Mouse (Mus musculus) cortical plate, adult 2 months (tissue): ENCODE results near the gene Cutc. TPM values are rescaled to one million over a fixed set of nuclear protein-coding genes. Genes with fewer than 3 reads are reported as not detected.

Experiments used
- H3K27ac ChIP-seq: fragments of 200-500 bp; 2 replicates; pipeline ENCODE4 v1.5.1; 2012; ENCODE audit warnings: low read length, control low read depth, inconsistent platforms; ENCODE audit not compliant: insufficient read depth
- H3K4me1 ChIP-seq: fragments of 200-500 bp; 2 replicates; pipeline ENCODE4 v1.6.1; 2011; ENCODE audit warnings: low read length; ENCODE audit not compliant: control insufficient read depth, insufficient read depth
- H3K4me3 ChIP-seq: fragments of 200-500 bp; 2 replicates; pipeline ENCODE4 v1.5.1; 2011; ENCODE audit warnings: mild to moderate bottlenecking, low read length, control low read depth; ENCODE audit not compliant: insufficient read depth
- CTCF ChIP-seq: fragments of 200-500 bp; IDR thresholded peaks from 2 replicates; pipeline ENCODE4 v1.5.1; 2011; ENCODE audit warnings: mild to moderate bottlenecking, control low read depth, low read length; ENCODE audit not compliant: insufficient read depth; ENCODE audit errors: extremely low read depth
- POLR2A ChIP-seq: fragments of 200-500 bp; IDR thresholded peaks from 2 replicates; pipeline ENCODE4 v1.6.1; 2011; ENCODE audit warnings: mild to moderate bottlenecking, low read length, control low read depth; ENCODE audit not compliant: insufficient read depth; ENCODE audit errors: extremely low read depth
- polyA plus RNA-seq: library from polyadenylated mRNA; depleted of rRNA; stranded (reverse); fragments of >200 nt; gene quantifications from 2 replicates; pipeline ENCODE4 v1.2.3, GENCODE M21; 2012; rRNA removed

Cutc gene
- polyA plus RNA-seq: 8.3 and 9.5 TPM in 2 replicates

GRCm38 (mm10) chr19:43752489-43753225 lies at the start of gene Cutc, which contains the start of gene Cox15:
Gene Cutc (plus strand): TSS chr19:43752996.
Gene Cox15 (minus strand): TSS chr19:43753000.
- no peak for TF ChIP-seq CTCF
- peak; percentile 90 for TF ChIP-seq POLR2A
- peaks cover 4% of the 10 kb centered on the region for H3K4me1 ChIP-seq
- peak within 1 kb of the TSS; percentile 50 for H3K4me3 ChIP-seq
- peak within 1 kb of the TSS; percentile 84 for H3K27ac ChIP-seq

DNA sequence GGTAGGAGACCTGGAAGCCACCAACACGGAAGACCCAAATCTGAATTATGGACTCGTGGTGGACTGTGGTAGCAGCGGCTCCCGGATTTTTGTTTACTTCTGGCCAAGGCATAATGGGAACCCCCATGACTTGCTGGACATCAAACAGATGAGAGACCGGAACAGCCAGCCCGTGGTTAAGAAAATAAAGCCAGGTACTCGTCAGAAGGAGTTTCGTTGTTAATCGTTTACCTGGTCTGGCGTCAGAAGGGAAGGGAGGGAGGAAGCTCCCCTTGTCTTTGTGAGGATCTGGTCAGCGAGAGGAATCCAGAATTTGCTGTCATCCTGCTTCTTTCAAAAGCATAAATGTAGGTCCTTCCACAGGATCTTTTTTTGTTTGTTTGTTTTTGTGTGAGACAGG lies 48.6 kb upstream of the Cutc start:
- no peak for TF ChIP-seq CTCF
- no peak for TF ChIP-seq POLR2A
- no peak overlapping the region for H3K4me3 ChIP-seq
- no peak overlapping the region for H3K27ac ChIP-seq
- peaks cover 4% of the 10 kb centered on the region; the same call in 1 of the 2 replicates for H3K4me1 ChIP-seq

- no peak overlapping the region for H3K4me3 ChIP-seq
- TF ChIP-seq POLR2A (no peak), CTCF (no peak)
- peaks cover 2% of the 10 kb centered on the region; the same call in 1 of the 2 replicates for H3K4me1 ChIP-seq
- H3K27ac ChIP-seq: no peak overlapping the region
These were observed 47.9 kb upstream of the Cutc start for GRCm38 (mm10) chr19:43704787-43705497.

DNA sequence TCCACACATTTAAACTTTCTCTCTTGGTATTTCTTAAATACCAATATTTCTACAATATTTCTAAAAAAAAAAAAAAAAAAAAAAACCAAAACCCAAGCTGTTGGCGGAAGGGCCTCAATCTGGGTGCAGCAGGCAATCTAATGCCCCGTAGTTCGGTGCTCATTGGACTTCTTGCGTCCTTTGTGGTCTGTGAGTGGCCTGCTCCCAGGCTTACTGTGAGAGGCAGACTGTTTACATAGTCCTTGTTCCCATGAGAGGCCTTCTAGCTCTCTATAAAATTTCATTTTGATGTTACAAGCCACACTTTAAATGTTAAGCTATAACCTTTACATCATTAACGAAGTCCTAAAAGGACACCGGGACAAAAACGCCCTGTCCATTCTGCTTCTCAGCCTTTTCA lies 44.6 kb upstream of the Cutc start:
- TF ChIP-seq CTCF (no peak), POLR2A (no peak)
- Histone ChIP-seq H3K4me3 (no peak overlapping the region), H3K27ac (no peak overlapping the region), H3K4me1 (no peaks in the 10 kb centered on the region)

GRCm38 (mm10) chr19:43709317-43709716 lies 43.5 kb upstream of the Cutc start:
- no peak for TF ChIP-seq CTCF
- TF ChIP-seq POLR2A: no peak
- no peak overlapping the region for H3K4me3 ChIP-seq
- H3K27ac ChIP-seq: no peak overlapping the region
- H3K4me1 ChIP-seq: no peaks in the 10 kb centered on the region

DNA sequence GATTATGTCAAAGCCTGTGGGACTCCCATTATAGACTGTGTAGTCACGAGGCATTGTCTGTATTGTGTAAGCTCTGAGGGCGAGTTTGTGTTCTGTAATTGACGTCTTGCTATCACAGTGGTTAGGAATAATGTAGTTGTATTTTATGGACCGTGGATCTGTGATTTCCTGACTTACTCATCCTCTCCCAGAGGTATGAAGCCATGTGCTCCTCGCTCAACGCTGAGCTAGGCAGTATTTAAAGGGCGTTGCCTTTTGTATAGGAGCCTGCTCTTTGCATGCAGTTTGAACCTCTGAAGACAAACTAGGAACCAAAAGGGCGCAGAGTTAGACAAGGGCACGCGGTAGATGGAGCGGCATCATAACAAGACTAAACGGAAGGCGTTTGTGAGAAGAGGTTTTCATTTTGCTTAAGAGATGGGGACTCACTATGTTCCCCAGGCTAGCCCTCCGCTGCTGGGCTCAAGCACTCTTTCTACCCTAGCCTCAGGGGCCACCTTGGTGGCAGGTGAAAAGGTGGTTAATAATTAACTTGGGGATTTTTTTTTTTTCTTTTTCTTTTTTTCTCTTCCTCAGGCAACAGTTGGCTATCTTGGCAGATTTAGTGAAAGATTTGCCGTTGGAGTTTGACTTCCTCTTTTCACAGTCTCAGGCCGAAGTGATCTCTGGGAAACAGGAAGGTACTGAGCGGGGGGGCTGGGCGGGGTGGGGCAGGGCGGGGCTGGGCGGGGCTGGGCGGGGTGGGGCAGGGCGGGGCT lies 41.5 kb upstream of the Cutc start:
- no peak overlapping the region for H3K4me3 ChIP-seq
- no peaks in the 10 kb centered on the region for H3K4me1 ChIP-seq
- TF ChIP-seq CTCF (no peak), POLR2A (no peak)
- no peak overlapping the region for H3K27ac ChIP-seq

DNA sequence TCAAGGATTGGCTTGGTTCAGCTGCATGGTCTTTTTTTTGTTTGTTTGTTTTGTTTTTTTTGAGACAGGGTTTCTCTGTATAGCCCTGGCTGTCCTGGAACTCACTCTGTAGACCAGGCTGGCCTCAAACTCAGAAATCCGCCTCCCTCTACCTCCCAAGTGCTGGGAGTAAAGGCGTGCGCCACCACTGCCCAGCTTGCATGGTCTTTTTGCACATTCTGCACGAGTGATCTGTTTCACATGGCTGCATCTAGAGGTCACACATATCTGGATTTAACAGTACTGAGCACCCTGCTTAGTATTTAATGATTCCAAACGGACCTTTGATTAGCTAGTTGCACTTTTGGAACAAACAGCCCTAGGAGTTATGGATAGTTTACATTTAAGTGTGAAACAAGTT lies 40.8 kb upstream of the Cutc start:
- TF ChIP-seq CTCF: no peak
- no peak for TF ChIP-seq POLR2A

DNA sequence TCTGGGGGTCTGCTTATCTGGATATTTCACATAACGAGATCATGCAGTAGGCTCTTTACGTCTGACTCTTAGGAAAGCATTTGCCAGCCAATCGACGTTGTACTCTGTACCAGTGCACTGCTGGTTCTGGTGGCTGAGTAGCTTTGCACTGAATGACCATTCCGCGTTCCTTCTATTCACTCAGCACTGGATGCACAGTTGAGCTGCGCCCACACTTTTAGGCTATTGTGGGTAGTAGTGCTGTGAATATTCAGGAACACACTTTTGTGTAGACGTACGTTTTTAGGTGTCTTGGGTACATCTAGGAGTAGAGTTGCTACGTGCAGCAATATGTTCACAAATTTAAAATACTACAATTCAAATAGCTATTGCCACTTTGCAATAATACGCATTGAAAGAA lies 32.7 kb upstream of the Cutc start:
- Histone ChIP-seq H3K4me3 (no peak overlapping the region), H3K4me1 (peaks cover 2% of the 10 kb centered on the region; the same call in 1 of the 2 replicates), H3K27ac (no peak overlapping the region)
- no peak for TF ChIP-seq CTCF
- no peak for TF ChIP-seq POLR2A

More for the DNA sequence above, 40.8 kb upstream of the Cutc start:
- no peaks in the 10 kb centered on the region for H3K4me1 ChIP-seq
- H3K27ac ChIP-seq: no peak overlapping the region
- H3K4me3 ChIP-seq: no peak overlapping the region

DNA sequence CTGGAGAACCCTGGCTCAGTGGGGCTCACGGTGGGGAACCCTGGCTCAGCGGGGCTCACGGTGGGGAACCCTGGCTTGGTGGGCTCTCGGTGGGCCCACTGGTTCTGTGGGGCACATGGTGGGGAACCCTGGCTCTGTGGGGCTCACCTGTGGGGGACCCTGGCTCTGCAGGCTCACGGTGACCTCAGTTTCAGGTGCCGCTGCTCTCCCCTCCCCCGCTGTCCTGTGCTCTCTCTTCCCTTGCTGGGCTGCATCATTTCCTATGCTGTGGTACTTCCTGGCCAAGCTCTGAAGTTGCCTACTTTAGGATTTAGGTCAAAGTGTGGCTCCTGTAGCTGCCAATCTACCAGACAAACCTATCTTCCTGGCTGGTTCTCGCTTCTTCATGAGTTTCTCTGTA lies 29.9 kb upstream of the Cutc start:
- H3K27ac ChIP-seq: no peak overlapping the region
- TF ChIP-seq CTCF (no peak), POLR2A (no peak)
- H3K4me1 ChIP-seq: peaks cover 2% of the 10 kb centered on the region; the same call in 1 of the 2 replicates
- no peak overlapping the region for H3K4me3 ChIP-seq
